Mouse (Mus musculus) lung, postnatal 0 days (tissue): Measurements from ENCODE around the gene Abcb9.

ENCODE experiments used
- CTCF ChIP-seq: IDR thresholded peaks from 2 replicates; pipeline ENCODE4 v1.5.1; 2016; ENCODE audit warnings: antibody characterized with exemption, mild to moderate bottlenecking
- EP300 ChIP-seq: IDR thresholded peaks from 2 replicates; pipeline ENCODE4 v1.6.1; 2016; ENCODE audit warnings: antibody characterized with exemption, mild to moderate bottlenecking, control low read depth

- TF ChIP-seq EP300 (no peak), CTCF (no peak)
Measured at GRCm38 (mm10) chr5:124077856-124078460, 17.6 kb downstream of the Abcb9 start.
